Mouse (Mus musculus) bone marrow, adult 2 months (tissue): ENCODE results near the gene Slc37a4. TPM values are rescaled to one million over a fixed set of nuclear protein-coding genes. Genes with fewer than 3 reads are reported as not detected.
"Not testable (repeated sequence)": the region's sequence is repeated elsewhere in the genome, so short reads cannot be mapped to it uniquely, and the experiment has no call there.

Experiments used
- H3K27ac ChIP-seq: fragments of 200-500 bp; 2 replicates; pipeline ENCODE4 v1.5.1; 2012; ENCODE audit warnings: low read depth, mild to moderate bottlenecking, control low read depth, inconsistent platforms, low read length; ENCODE audit not compliant: control insufficient read depth, poor library complexity, insufficient read depth
- H3K4me1 ChIP-seq: fragments of 200-500 bp; 2 replicates; pipeline ENCODE4 v1.6.1; 2011; ENCODE audit warnings: low read length; ENCODE audit not compliant: control insufficient read depth, insufficient read depth
- H3K4me3 ChIP-seq: fragments of 200-500 bp; replicated peaks from 2 replicates; pipeline ENCODE3; 2011; ENCODE audit warnings: mild to moderate bottlenecking, low read depth, low read length, control low read depth; ENCODE audit not compliant: control insufficient read depth
- CTCF ChIP-seq: fragments of 200-500 bp; IDR thresholded peaks from 2 replicates; pipeline ENCODE4 v1.5.1; 2011; ENCODE audit warnings: low read length, control low read depth; ENCODE audit not compliant: control insufficient read depth, insufficient read depth
- POLR2A ChIP-seq: fragments of 200-500 bp; IDR thresholded peaks from 2 replicates; pipeline ENCODE4 v1.6.1; 2011; ENCODE audit warnings: low read depth, mild to moderate bottlenecking, control low read depth, low read length, borderline replicate concordance; ENCODE audit not compliant: control insufficient read depth
- WGBS: fragments of 180-500 bp; shearing (Covaris S2); methylation state at CpG from one replicate; pipeline ENCODE4 v1.1.7; 2018; 5-methylcytosine and 5-hydroxymethylcytosine counted together
- polyA plus RNA-seq: library from polyadenylated mRNA; stranded (reverse); fragments of >200 nt; gene quantifications from 2 replicates; pipeline ENCODE4 v1.2.4, GENCODE M21; 2011; ENCODE audit warnings: low replicate concordance; ENCODE audit not compliant: missing spikeins, insufficient read depth, insufficient read length

Slc37a4 gene
- polyA plus RNA-seq, 1 experiment = 16.9 TPM

GRCm38 (mm10) chr9:44435747-44436146, 39.1 kb downstream of the Slc37a4 start:
- Histone ChIP-seq H3K4me1 (peaks cover 2% of the 10 kb centered on the region; the same call in 1 of the 2 replicates), H3K27ac (peak overlapping the region; percentile 5), H3K4me3 (peak overlapping the region; percentile 16)
- 2% methylated on average over 6 of the region's 6 CpGs for WGBS
- no peak for TF ChIP-seq POLR2A
- no peak for TF ChIP-seq CTCF

GRCm38 (mm10) chr9:44440961-44441360, 44.3 kb downstream of the Slc37a4 start, which contains the start of gene Foxr1:
Gene Foxr1, minus strand, starts transcription at chr9:44441136.
- Histone ChIP-seq H3K4me3 (no peak within 1 kb of the TSS), H3K4me1 (no peaks in the 10 kb centered on the region), H3K27ac (no peak within 1 kb of the TSS)
- TF ChIP-seq CTCF (no peak), POLR2A (no peak)
- 84% methylated on average over 19 of the region's 19 CpGs for WGBS

- H3K27ac ChIP-seq, H3K4me1 ChIP-seq, H3K4me3 ChIP-seq: not testable (repeated sequence)
- 67% methylated on average over 7 of the region's 7 CpGs for WGBS
These were observed 47.9 kb downstream of the Slc37a4 start for GRCm38 (mm10) chr9:44444402-44445025.

GRCm38 (mm10) chr9:44450387-44450786, 53.7 kb downstream of the Slc37a4 start:
- TF ChIP-seq CTCF = no peak
- TF ChIP-seq POLR2A = no peak
- H3K4me1 ChIP-seq = no peaks in the 10 kb centered on the region; the same call in 1 of the 2 replicates
- no peak overlapping the region for H3K27ac ChIP-seq
- H3K4me3 ChIP-seq = no peak overlapping the region

Other genes with a start within 250 kb of the Slc37a4 start
- gene Cbl, start 162.8 kb upstream of the Slc37a4 start, polyA plus RNA-seq = 24.3 and 50.5 TPM in 2 replicates
- gene Ccdc153, start 156.2 kb upstream of the Slc37a4 start, polyA plus RNA-seq = 1.4 TPM in 1 of 2 replicates, not detected in the other
- gene Pdzd3, start 145.4 kb upstream of the Slc37a4 start, polyA plus RNA-seq = 2.7 and 7.3 TPM in 2 replicates
- 11.6 and 25.0 TPM in 2 replicates for gene Nlrx1, start 128.3 kb upstream of the Slc37a4 start, polyA plus RNA-seq
- gene Abcg4, start 108.2 kb upstream of the Slc37a4 start, polyA plus RNA-seq = 45.0 and 74.1 TPM in 2 replicates
- gene Hinfp, start 91.2 kb upstream of the Slc37a4 start, polyA plus RNA-seq = 9.1 and 21.6 TPM in 2 replicates
- 14.6 and 17.5 TPM in 2 replicates for gene C2cd2l, start 76.6 kb upstream of the Slc37a4 start, polyA plus RNA-seq
- 11.2 and 30.7 TPM in 2 replicates for gene Dpagt1, start 70.8 kb upstream of the Slc37a4 start, polyA plus RNA-seq
- 184 and 201 TPM in 2 replicates for gene H2afx, start 62.2 kb upstream of the Slc37a4 start, polyA plus RNA-seq
- gene Hmbs, start 52.6 kb upstream of the Slc37a4 start, polyA plus RNA-seq = 824 and 950 TPM in 2 replicates
- 17.2 and 29.6 TPM in 2 replicates for gene Vps11, start 35.2 kb upstream of the Slc37a4 start, polyA plus RNA-seq
- 13.5 and 34.2 TPM in 2 replicates for gene Hyou1, start 17.4 kb upstream of the Slc37a4 start, polyA plus RNA-seq
- gene Rps25, start 10.3 kb downstream of the Slc37a4 start, polyA plus RNA-seq = 1,039 and 1,790 TPM in 2 replicates
- 36.9 and 50.1 TPM in 2 replicates for gene Trappc4, start 10.7 kb downstream of the Slc37a4 start, polyA plus RNA-seq
- gene Ccdc84, start 21.7 kb downstream of the Slc37a4 start, polyA plus RNA-seq = 22.1 and 68.9 TPM in 2 replicates
- gene Foxr1, start 44.3 kb downstream of the Slc37a4 start, polyA plus RNA-seq = not detected in 2 replicates
- gene Upk2, start 58.1 kb downstream of the Slc37a4 start, polyA plus RNA-seq = not detected in 2 replicates
- gene Bcl9l, start 86.0 kb downstream of the Slc37a4 start, polyA plus RNA-seq = 9.0 and 15.6 TPM in 2 replicates
- 0.61 and 13.4 TPM in 2 replicates for gene Cxcr5, start 165.0 kb downstream of the Slc37a4 start, polyA plus RNA-seq
- gene Ddx6, start 208.0 kb downstream of the Slc37a4 start, polyA plus RNA-seq = 38.4 and 48.4 TPM in 2 replicates